Mouse (Mus musculus): ENCODE measurements around the gene Gm12185.
"Not testable (repeated sequence)": the region's sequence is repeated elsewhere in the genome, so short reads cannot be mapped to it uniquely, and the experiment has no call there.

The Gm12185 gene

DNA sequence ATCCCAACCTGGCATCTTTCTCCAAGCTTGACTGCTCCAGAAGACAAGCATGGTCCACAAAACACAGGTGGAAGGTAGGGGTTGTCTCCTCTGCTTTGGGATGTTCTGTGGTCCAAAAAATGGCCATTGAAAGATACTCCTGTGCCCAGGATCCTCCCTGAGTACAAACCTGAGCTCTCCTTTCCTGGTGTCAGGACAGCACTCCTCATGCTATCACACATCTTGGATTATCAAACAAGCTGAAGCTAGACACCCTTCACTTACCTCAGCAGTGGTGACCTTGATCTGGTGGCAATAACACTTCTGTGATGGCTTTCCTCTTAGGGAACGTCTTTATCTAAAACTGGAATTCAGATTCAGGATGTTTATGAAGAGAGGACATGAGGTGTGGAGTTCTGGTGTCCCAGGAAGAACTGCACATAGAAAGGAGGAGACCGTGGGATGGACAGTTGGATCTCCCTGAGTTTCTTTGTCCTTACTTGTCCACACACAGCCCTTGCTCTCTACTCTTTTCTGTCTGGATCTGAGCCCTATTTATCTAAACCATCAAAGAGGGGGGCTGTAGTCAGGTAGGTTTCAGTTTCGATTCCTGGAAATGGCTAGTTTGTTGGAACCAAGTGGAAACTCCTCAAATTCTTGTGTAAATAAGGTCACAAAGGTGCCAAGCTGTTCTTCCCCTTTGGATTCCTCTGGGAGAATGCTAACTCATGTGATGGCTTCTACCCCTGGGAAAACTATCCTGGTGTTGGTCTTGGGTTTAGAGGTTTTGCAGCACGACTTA lies at the start of gene Gm12185:
Gene Gm12185 (minus strand): TSS at position 487 of the 781 bp plus-strand sequence.
- DNase-seq (ENCODE audit: low read depth, low spot score) = not testable (repeated sequence)

- not testable (repeated sequence) for DNase-seq (ENCODE audit: low read depth, low spot score)
These were observed 20.0 kb upstream of the Gm12185 start for GRCm38 (mm10) chr11:49012074-49012473.

GRCm38 (mm10) chr11:49006785-49007184 lies 14.8 kb upstream of the Gm12185 start:
- not testable (repeated sequence) for DNase-seq (ENCODE audit: low read depth, low spot score)

GRCm38 (mm10) chr11:49006317-49006716 lies 14.3 kb upstream of the Gm12185 start:
- not testable (repeated sequence) for DNase-seq (ENCODE audit: low read depth, low spot score)

GRCm38 (mm10) chr11:49000411-49000810 lies 8.4 kb upstream of the Gm12185 start:
- not testable (repeated sequence) for DNase-seq (ENCODE audit: low read depth, low spot score)

DNA sequence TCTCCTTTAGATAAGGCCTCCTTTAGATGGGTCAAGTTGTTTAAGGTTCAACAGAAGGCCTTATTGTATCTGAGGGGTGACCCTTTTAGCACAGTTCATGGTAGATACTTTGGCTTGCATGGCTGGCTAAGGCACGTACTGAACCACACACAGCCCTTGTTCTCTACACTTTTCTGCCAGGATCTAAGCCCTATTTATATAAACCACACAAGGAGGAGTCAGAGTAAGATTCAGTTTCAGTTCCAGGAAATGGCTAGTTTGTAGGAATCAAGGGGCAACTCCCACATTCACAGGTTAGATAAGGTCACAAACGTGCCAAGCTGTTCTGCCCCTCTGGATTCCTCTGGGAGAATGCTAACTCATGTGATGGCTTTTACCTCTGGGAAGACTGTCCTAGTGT lies 2.0 kb upstream of the Gm12185 start, which contains the start of gene Tgtp1:
Gene Tgtp1 (minus strand): TSS at position 155 of the 400 bp plus-strand sequence.
- DNase-seq (ENCODE audit: low read depth, low spot score) = not testable (repeated sequence)

GRCm38 (mm10) chr11:48993296-48993695 lies 1.3 kb upstream of the Gm12185 start:
- DNase-seq (ENCODE audit: low read depth, low spot score) = not testable (repeated sequence)

DNA sequence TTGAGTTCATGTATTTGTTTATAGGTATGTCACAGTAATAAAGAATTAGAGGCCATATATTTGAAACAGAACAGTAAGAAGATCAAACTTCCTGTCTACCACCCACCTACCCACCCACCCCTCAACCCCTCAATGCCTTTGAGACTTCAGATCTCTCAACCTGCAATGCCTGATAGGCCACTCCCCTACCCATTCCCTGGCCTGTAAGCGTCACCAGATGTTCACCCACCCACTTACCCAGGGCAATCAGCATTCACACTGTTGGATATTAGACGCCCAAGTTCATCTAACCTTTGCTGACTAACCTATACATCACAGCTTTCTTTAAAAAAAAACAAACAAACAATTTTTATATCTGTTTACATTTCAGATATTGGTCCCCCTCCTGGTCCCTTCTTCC lies 2.0 kb downstream of the Gm12185 start:
- not testable (repeated sequence) for DNase-seq (ENCODE audit: low read depth, low spot score)

DNA sequence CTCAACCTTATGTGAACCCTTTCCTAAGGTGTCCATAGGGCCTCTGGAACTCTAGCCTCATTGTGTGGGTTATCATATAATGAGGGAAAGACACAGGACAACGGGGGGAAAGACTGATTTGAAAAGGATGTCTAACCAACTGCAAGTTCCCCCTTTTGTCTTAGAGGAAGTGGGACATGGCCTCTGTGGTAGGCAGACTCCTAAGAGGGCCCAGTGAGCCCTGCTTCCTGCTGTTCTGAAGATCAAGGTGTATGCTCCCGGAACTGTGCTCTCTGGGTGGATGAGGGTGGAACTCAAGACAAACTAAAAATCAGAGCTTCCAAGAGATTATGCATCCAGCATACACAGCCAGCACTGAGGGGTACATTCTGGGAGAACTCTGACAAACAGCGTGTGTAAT lies 3.8 kb downstream of the Gm12185 start:
- DNase-seq (ENCODE audit: low read depth, low spot score) = not testable (repeated sequence)

DNA sequence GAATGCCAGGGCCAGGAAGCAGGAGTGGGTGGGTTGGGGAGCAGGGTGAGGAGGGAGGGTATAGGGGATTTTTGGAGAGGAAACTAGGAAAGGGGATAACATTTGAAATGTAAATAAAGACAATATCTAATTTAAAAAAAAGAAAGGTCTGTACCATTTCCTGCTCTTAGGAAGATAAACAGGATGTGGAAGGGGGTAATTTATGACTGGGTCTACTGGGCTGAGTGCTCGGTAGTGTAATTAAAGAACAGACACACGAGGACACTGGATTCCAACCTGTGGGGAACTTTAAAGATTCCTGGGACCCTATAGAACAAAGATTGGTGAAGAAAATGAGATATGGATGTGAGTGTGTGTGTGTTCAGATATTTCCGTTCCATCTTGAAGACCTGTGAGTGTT lies 9.2 kb downstream of the Gm12185 start:
- DNase-seq (ENCODE audit: low read depth, low spot score) = not testable (repeated sequence)

DNA sequence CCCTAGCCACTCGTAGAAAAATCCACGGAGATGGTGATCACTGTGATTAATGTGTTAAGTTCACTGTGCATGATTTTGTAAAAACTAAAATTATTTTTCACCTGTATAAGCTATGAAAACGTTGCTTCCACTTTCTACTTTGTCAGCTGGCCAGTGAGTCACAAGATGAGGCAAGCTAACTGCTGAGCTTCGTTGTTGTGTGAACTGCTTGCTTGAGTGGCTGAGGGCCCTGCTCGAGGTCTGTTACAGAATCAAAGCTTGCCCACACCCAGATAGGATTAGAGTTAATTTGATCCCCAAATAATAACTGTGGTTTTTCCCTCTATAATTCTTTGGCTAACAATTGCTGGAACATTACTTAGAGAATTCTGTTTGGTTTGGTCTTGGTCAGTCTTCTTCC lies 12.0 kb downstream of the Gm12185 start:
- not testable (repeated sequence) for DNase-seq (ENCODE audit: low read depth, low spot score)

DNA sequence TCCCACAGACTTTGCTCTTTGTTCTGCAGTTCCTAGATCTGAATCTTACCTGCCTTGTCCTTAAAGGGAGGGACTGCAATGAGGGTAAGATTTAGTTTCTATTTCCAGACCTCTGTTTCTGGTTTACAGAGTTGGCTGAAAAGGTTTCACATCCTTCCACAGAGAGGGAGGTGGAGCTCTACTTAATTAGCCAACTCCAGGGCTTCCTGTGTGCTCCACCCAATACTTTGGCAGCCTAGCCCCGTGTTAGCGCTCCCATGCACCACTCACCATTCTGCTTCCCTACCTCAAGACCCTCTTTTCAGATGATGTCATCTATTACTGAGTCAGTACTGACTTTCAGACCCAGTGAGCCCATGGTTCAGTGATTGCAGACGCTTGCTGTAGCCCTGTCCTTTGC lies 12.8 kb downstream of the Gm12185 start, which contains the start of gene 9930111J21Rik1:
Gene 9930111J21Rik1 (minus strand): TSS at position 148 of the 400 bp plus-strand sequence.
- DNase-seq (ENCODE audit: low read depth, low spot score) = not testable (repeated sequence)

GRCm38 (mm10) chr11:48978240-48978939 lies 13.6 kb downstream of the Gm12185 start, which contains the start of gene Olfr56:
TSS of gene Olfr56 (plus strand) at chr11:48978889.
- DNase-seq (ENCODE audit: low read depth, low spot score) = not testable (repeated sequence)

DNA sequence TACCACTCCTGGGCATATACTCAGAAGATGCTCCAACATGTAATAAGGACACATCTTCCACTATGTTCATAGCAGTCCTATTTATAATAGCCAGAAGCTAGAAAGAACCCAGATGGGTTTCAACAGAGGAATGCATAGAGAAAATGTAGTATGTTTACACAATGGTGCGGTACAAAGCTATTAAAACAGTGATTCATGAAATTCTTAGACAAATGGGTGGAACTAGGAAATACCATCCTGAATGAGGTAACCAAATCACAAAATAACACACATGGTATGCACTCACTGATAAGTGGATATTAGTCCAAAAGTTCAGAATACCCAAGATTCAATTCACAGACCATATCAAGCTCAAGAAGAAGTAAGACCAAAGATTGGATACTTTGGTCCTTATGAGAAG lies 17.3 kb downstream of the Gm12185 start:
- DNase-seq (ENCODE audit: low read depth, low spot score) = not testable (repeated sequence)

GRCm38 (mm10) chr11:48946090-48946489 lies 45.9 kb downstream of the Gm12185 start, which contains the start of gene Psme2b:
TSS of gene Psme2b (minus strand) at chr11:48946190.
- not testable (repeated sequence) for DNase-seq (ENCODE audit: low read depth, low spot score)

DNA sequence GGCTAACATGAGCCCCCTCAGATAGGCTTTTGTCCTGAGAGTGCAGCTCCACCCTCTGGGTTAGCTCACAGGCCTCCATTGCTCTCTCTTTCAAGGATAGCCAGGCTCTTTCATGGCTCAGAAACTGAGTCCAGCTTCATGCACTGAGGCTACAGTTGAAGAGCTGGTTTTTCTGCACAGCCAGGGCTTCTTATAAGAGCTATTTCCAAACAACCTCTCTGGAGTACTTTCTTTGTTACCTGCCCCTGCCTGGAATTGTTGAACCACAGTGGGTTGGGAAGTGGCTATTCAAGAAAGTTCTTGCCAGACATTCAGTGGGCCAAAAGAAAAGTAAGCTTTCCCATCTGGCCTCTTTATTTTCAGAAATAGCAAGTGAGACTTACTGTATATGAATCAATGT lies 52.7 kb downstream of the Gm12185 start:
- not testable (repeated sequence) for DNase-seq (ENCODE audit: low read depth, low spot score)

- not testable (repeated sequence) for DNase-seq (ENCODE audit: low read depth, low spot score)
These were observed 56.7 kb downstream of the Gm12185 start for GRCm38 (mm10) chr11:48935291-48935690.

GRCm38 (mm10) chr11:48933923-48934322 lies 58.1 kb downstream of the Gm12185 start:
- not testable (repeated sequence) for DNase-seq (ENCODE audit: low read depth, low spot score)

GRCm38 (mm10) chr11:48933422-48933821 lies 58.6 kb downstream of the Gm12185 start:
- DNase-seq (ENCODE audit: low read depth, low spot score) = not testable (repeated sequence)

- not testable (repeated sequence) for DNase-seq (ENCODE audit: low read depth, low spot score)
These were observed 64.0 kb downstream of the Gm12185 start for GRCm38 (mm10) chr11:48928068-48928467.

- not testable (repeated sequence) for DNase-seq (ENCODE audit: low read depth, low spot score)
These were observed 65.6 kb downstream of the Gm12185 start for GRCm38 (mm10) chr11:48926437-48926836.

DNA sequence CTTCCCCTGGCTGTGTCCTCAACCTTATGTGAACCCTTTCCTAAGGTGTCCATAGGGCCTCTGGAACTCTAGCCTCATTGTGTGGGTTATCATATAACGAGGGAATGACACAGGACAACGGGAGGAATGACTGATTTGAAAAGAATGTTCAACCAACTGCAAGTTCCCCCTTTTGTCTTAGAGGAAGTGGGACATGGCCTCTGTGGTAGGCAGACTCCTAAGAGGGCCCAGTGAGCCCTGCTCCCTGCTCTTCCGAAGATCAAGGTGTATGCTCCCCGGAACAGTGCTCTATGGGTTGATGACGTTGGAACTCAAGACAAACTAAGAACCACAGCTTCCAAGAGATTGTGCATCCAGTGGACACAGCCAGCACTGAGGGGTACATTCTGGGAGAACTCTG lies 68.2 kb downstream of the Gm12185 start:
- DNase-seq (ENCODE audit: low read depth, low spot score) = not testable (repeated sequence)

Measured in retina, postnatal 7 days (tissue).